11 mouse cellular contexts compared by ENCODE assay signal in genomic region chr9:78385893-78386292, GRCm38 (mm10). TPM values are rescaled to one million over a fixed set of nuclear protein-coding genes. Genes with fewer than 3 reads are reported as not detected.
A peak's percentile ranks its signal among the peaks of the same experiment; 100 is the strongest.
DNase-seq lines count a peak whose midpoint lies in the region; TF ChIP-seq lines count a peak whose summit lies in the region.
"Had no signal": no experiment of that assay in that cellular context is flagged by ENCODE, and none has a peak within 500 bp of the region (broad histone marks: within the 10 kb centered on the region; RNA-seq: fewer than 3 reads in every experiment).

No protein-coding gene starts in this region.

- no peak for TF ChIP-seq CTCF in lung, adult 2 months (IDR thresholded peaks at IDR 0.05; ENCODE audit: insufficient read depth, low read length)
- 0 out of 2 replicates have a peak, but pooled peaks have one; percentile 20 for TF ChIP-seq CTCF in bone marrow, adult 2 months (IDR thresholded peaks at IDR 0.05; ENCODE audit: control insufficient read depth, insufficient read depth, low read length)

- H3K36me3 ChIP-seq in limb, embryonic 10.5 days, result no peaks in the 10 kb centered on the region
- H3K36me3 ChIP-seq: hindbrain, embryonic 10.5 days; limb, embryonic 13.5 days had no signal

- TF ChIP-seq POLR2A in lung, adult 2 months (IDR thresholded peaks at IDR 0.05; ENCODE audit: borderline replicate concordance, extremely low read depth, low read depth, low read length), result no peak
- no peak for TF ChIP-seq POLR2A in bone marrow, adult 2 months (IDR thresholded peaks at IDR 0.05; ENCODE audit: borderline replicate concordance, control insufficient read depth, low read depth, low read length)

- DNase-seq in cerebellum, postnatal 10 days, result peak; percentile 15 to 20
- no peak for DNase-seq in cerebellum, adult 8-10 months
- peak; percentile 4 for DNase-seq in lung, adult 2 months
- DNase-seq in lung, postnatal 25 days (ENCODE audit: low spot score), result no peak
- peak; percentile 19 for DNase-seq in lung, postnatal 10 days
- no peak for DNase-seq in limb, embryonic 10.5 days (ENCODE audit: low spot score)
- no peak for DNase-seq in left cerebral cortex, postnatal 4 days

- H3K9me3 ChIP-seq in limb, embryonic 10.5 days (replicated peaks), result no peaks in the 10 kb centered on the region
- H3K9me3 ChIP-seq: hindbrain, embryonic 10.5 days; limb, embryonic 13.5 days had no signal

- intact Hi-C loops in left cerebral cortex, postnatal 4 days (cut with DNase I), result no loop called here

- 51% methylated on average over 3 of the region's 3 CpGs for WGBS in lung, adult 2 months
- 54% methylated on average over 3 of the region's 3 CpGs for WGBS in bone marrow, adult 2 months
- WGBS in limb, embryonic 10.5 days, result 51% methylated on average over 3 of the region's 3 CpGs

- H3K27ac ChIP-seq in bone marrow, adult 2 months (ENCODE audit: control insufficient read depth, insufficient read depth, low read depth, low read length, poor library complexity), result no peak overlapping the region
- no peak overlapping the region for H3K27ac ChIP-seq in limb, embryonic 10.5 days
- H3K27ac ChIP-seq: hindbrain, embryonic 10.5 days; limb, embryonic 13.5 days had no signal

- H3K4me3 ChIP-seq in lung, adult 2 months (replicated peaks; ENCODE audit: extremely low read depth, low read depth, low read length), result no peak overlapping the region
- no peak overlapping the region for H3K4me3 ChIP-seq in bone marrow, adult 2 months (replicated peaks; ENCODE audit: control insufficient read depth, low read depth, low read length)
- no peak overlapping the region for H3K4me3 ChIP-seq in limb, embryonic 10.5 days
- H3K4me3 ChIP-seq: hindbrain, embryonic 10.5 days; limb, embryonic 13.5 days; myocyte had no signal

- H3K4me1 ChIP-seq in lung, adult 2 months (ENCODE audit: control insufficient read depth, insufficient read depth, low read length), result no peaks in the 10 kb centered on the region
- no peaks in the 10 kb centered on the region; the same call in 1 of the 2 replicates for H3K4me1 ChIP-seq in bone marrow, adult 2 months (ENCODE audit: control insufficient read depth, insufficient read depth, low read length)
- no peaks in the 10 kb centered on the region for H3K4me1 ChIP-seq in limb, embryonic 10.5 days
- H3K4me1 ChIP-seq: hindbrain, embryonic 10.5 days; limb, embryonic 13.5 days had no signal

- 0 out of 2 replicates have a peak, but pooled peaks cover 3% of the 10 kb centered on the region for H3K27me3 ChIP-seq in limb, embryonic 10.5 days (ENCODE audit: low read depth, poor library complexity, severe bottlenecking)

RNA-seq across cellular contexts. Expression of gene Ooep, which starts 7.4 kb away (rescaled TPM):
- 0.28 and 0.37 TPM in 2 replicates for polyA plus RNA-seq in lung, adult 2 months (2012; rRNA removed)
- polyA plus RNA-seq in bone marrow, adult 2 months (2011; ENCODE audit: insufficient read depth, insufficient read length, low replicate concordance, missing spikeins), result 6.3 TPM in 1 of 2 replicates, not detected in the other
- polyA plus RNA-seq in limb, embryonic 10.5 days (2016; fragmentation: Nextera tagmentation; extraction: Ambion mirVana), result 0.40 and 0.90 TPM in 2 replicates
- 1 to 10 TPM; 1.3 to 2.1 TPM for total RNA-seq in left cerebral cortex, postnatal 4 days (2021)

RNA-seq across cellular contexts. Expression of gene Ddx43, which starts 9.7 kb away (rescaled TPM):
- 0.05 and 0.06 TPM in 2 replicates for polyA plus RNA-seq in lung, adult 2 months (2012; rRNA removed)
- not detected in 2 replicates for polyA plus RNA-seq in bone marrow, adult 2 months (2011; ENCODE audit: insufficient read depth, insufficient read length, low replicate concordance, missing spikeins)
- polyA plus RNA-seq in limb, embryonic 10.5 days (2016; fragmentation: Nextera tagmentation; extraction: Ambion mirVana), result 0.15 and 0.18 TPM in 2 replicates
- under 1 TPM in 1 of 2 experiments, not detected in 1; 0.20 TPM for total RNA-seq in left cerebral cortex, postnatal 4 days (2021)
- polyA plus RNA-seq: myocyte had no signal

RNA-seq across cellular contexts. Expression of gene Dppa5a, which starts 17.9 kb away (rescaled TPM):
- polyA plus RNA-seq in lung, adult 2 months (2012; rRNA removed), result 0.22 TPM in 1 of 2 replicates, not detected in the other
- polyA plus RNA-seq in bone marrow, adult 2 months (2011; ENCODE audit: insufficient read depth, insufficient read length, low replicate concordance, missing spikeins), result 921 TPM in 1 of 2 replicates, not detected in the other
- not detected in 2 replicates for polyA plus RNA-seq in limb, embryonic 10.5 days (2016; fragmentation: Nextera tagmentation; extraction: Ambion mirVana)
- 1 to 10 TPM in 1 of 2 experiments, under 1 TPM in 1; 0.85 to 3.4 TPM for total RNA-seq in left cerebral cortex, postnatal 4 days (2021)
- polyA plus RNA-seq: myocyte had no signal

RNA-seq across cellular contexts. Expression of gene Gsta2, which starts 30.3 kb away (rescaled TPM):
- 1.9 and 5.0 TPM in 2 replicates for polyA plus RNA-seq in lung, adult 2 months (2012; rRNA removed)
- 4.3 TPM in 1 of 2 replicates, not detected in the other for polyA plus RNA-seq in bone marrow, adult 2 months (2011; ENCODE audit: insufficient read depth, insufficient read length, low replicate concordance, missing spikeins)
- polyA plus RNA-seq in limb, embryonic 10.5 days (2016; fragmentation: Nextera tagmentation; extraction: Ambion mirVana), result not detected in 2 replicates
- total RNA-seq in left cerebral cortex, postnatal 4 days (2021), result not detected
- polyA plus RNA-seq: hindbrain, embryonic 10.5 days had no signal

RNA-seq across cellular contexts. Expression of gene Cgas, which starts 57.1 kb away (rescaled TPM):
- 0.83 and 0.98 TPM in 2 replicates for polyA plus RNA-seq in lung, adult 2 months (2012; rRNA removed)
- polyA plus RNA-seq in bone marrow, adult 2 months (2011; ENCODE audit: insufficient read depth, insufficient read length, low replicate concordance, missing spikeins), result 3.1 and 4.7 TPM in 2 replicates
- polyA plus RNA-seq in limb, embryonic 10.5 days (2016; fragmentation: Nextera tagmentation; extraction: Ambion mirVana), result 0.34 and 0.45 TPM in 2 replicates
- total RNA-seq in left cerebral cortex, postnatal 4 days (2021), result under 1 TPM; 0.48 to 0.62 TPM

Comparison
In these comparisons a context has a peak if more than half of its experiments do, and no peak if none do; other contexts are left out.
1. DNase-seq: peak in cerebellum, postnatal 10 days (2 of 2), lung, adult 2 months (single experiment) and lung, postnatal 10 days (single experiment); none in cerebellum, adult 8-10 months (single experiment), lung, postnatal 25 days (single experiment), limb, embryonic 10.5 days (single experiment) and left cerebral cortex, postnatal 4 days (single experiment).